Mouse (Mus musculus) testis, adult 2 months (tissue): ENCODE results near the gene Tpp1. TPM values are rescaled to one million over a fixed set of nuclear protein-coding genes. Genes with fewer than 3 reads are reported as not detected.
A peak's percentile ranks its signal among the peaks of the same experiment; 100 is the strongest.
"Not testable (repeated sequence)": the region's sequence is repeated elsewhere in the genome, so short reads cannot be mapped to it uniquely, and the experiment has no call there.

Experiments used
- H3K27ac ChIP-seq: fragments of 200-500 bp; 2 replicates; pipeline ENCODE4 v1.5.1; 2012; ENCODE audit warnings: low read depth, low read length; ENCODE audit not compliant: control insufficient read depth, insufficient read depth
- H3K27me3 ChIP-seq: fragments of 200-500 bp; 2 replicates; pipeline ENCODE4 v1.6.1; 2012; ENCODE audit warnings: mild to moderate bottlenecking, low read length, moderate library complexity; ENCODE audit not compliant: control insufficient read depth, insufficient read depth
- H3K36me3 ChIP-seq: fragments of 200-500 bp; 2 replicates; pipeline ENCODE4 v1.6.1; 2012; ENCODE audit warnings: mild to moderate bottlenecking, low read length; ENCODE audit not compliant: control insufficient read depth, insufficient read depth
- H3K4me1 ChIP-seq: fragments of 200-500 bp; 2 replicates; pipeline ENCODE4 v1.6.1; 2012; ENCODE audit warnings: low read length; ENCODE audit not compliant: control insufficient read depth, insufficient read depth
- H3K4me3 ChIP-seq: fragments of 200-500 bp; 2 replicates; pipeline ENCODE4 v1.5.1; 2012; ENCODE audit warnings: low read depth, mild to moderate bottlenecking, low read length, moderate library complexity, mixed read lengths; ENCODE audit not compliant: control insufficient read depth
- CTCF ChIP-seq: fragments of 200-500 bp; IDR thresholded peaks from 2 replicates; pipeline ENCODE4 v1.5.1; 2012; ENCODE audit warnings: low read depth, mild to moderate bottlenecking, inconsistent platforms, low read length, moderate library complexity; ENCODE audit not compliant: control insufficient read depth, insufficient read depth, insufficient replicate concordance
- POLR2A ChIP-seq: fragments of 200-500 bp; IDR thresholded peaks from 2 replicates; pipeline ENCODE4 v1.6.1; 2012; ENCODE audit warnings: low read depth, mild to moderate bottlenecking, inconsistent platforms, low read length, moderate library complexity; ENCODE audit not compliant: control insufficient read depth
- polyA plus RNA-seq: library from polyadenylated mRNA; depleted of rRNA; stranded (reverse); fragments of >200 nt; gene quantifications from 2 replicates; pipeline ENCODE4 v1.2.3, GENCODE M21; 2012

Tpp1 gene
- polyA plus RNA-seq, 1 experiment: 10.5 TPM

GRCm38 (mm10) chr7:105736264-105736901, 15.7 kb downstream of the Tpp1 start, which contains the start of gene Ilk:
Gene Ilk (plus strand): TSS chr7:105736592.
- peak within 1 kb of the TSS; percentile 89 for H3K27ac ChIP-seq
- H3K4me1 ChIP-seq: peaks cover 3% of the 10 kb centered on the region
- H3K36me3 ChIP-seq: no peaks in the 10 kb centered on the region
- no peaks in the 10 kb centered on the region for H3K27me3 ChIP-seq
- TF ChIP-seq CTCF (0 out of 2 replicates have a peak, but pooled peaks have one; percentile 2), POLR2A (peak; percentile 75; the same call in 1 of the 2 replicates)
- H3K4me3 ChIP-seq: peak within 1 kb of the TSS; percentile 91

- not testable (repeated sequence) for H3K27ac ChIP-seq, H3K4me3 ChIP-seq, H3K36me3 ChIP-seq
Measured at GRCm38 (mm10) chr7:105735464-105735863, 16.6 kb downstream of the Tpp1 start.

GRCm38 (mm10) chr7:105734826-105735225, 17.2 kb downstream of the Tpp1 start:
- no peak overlapping the region for H3K4me3 ChIP-seq

More at GRCm38 (mm10) chr7:105735464-105735863, 16.6 kb downstream of the Tpp1 start:
- H3K27me3 ChIP-seq, H3K4me1 ChIP-seq: not testable (repeated sequence)

GRCm38 (mm10) chr7:105733836-105734235, 18.2 kb downstream of the Tpp1 start:
- Histone ChIP-seq H3K36me3 (no peaks in the 10 kb centered on the region), H3K27ac (no peak overlapping the region), H3K4me3 (no peak overlapping the region), H3K27me3 (no peaks in the 10 kb centered on the region), H3K4me1 (peaks cover 3% of the 10 kb centered on the region)
- no peak for TF ChIP-seq CTCF
- no peak for TF ChIP-seq POLR2A

More at GRCm38 (mm10) chr7:105734826-105735225, 17.2 kb downstream of the Tpp1 start:
- H3K27ac ChIP-seq: no peak overlapping the region
- H3K27me3 ChIP-seq: no peaks in the 10 kb centered on the region
- peaks cover 3% of the 10 kb centered on the region for H3K4me1 ChIP-seq
- no peak for TF ChIP-seq POLR2A
- no peaks in the 10 kb centered on the region for H3K36me3 ChIP-seq

- Histone ChIP-seq H3K27me3 (no peaks in the 10 kb centered on the region), H3K4me1 (no peaks in the 10 kb centered on the region), H3K36me3 (no peaks in the 10 kb centered on the region), H3K27ac (peak overlapping the region; percentile 30; the same call in 1 of the 2 replicates), H3K4me3 (no peak overlapping the region)
- no peak for TF ChIP-seq CTCF
- TF ChIP-seq POLR2A: no peak
Measured at GRCm38 (mm10) chr7:105728701-105729428, 23.2 kb downstream of the Tpp1 start.

- TF ChIP-seq POLR2A: no peak
- no peak for TF ChIP-seq CTCF
- Histone ChIP-seq H3K36me3 (no peaks in the 10 kb centered on the region), H3K4me1 (no peaks in the 10 kb centered on the region), H3K27me3 (no peaks in the 10 kb centered on the region), H3K4me3 (no peak overlapping the region), H3K27ac (no peak overlapping the region)
Measured at GRCm38 (mm10) chr7:105726980-105727325, 25.1 kb downstream of the Tpp1 start.

- TF ChIP-seq POLR2A: no peak
- TF ChIP-seq CTCF: no peak
- no peak overlapping the region for H3K27ac ChIP-seq
- no peaks in the 10 kb centered on the region for H3K4me1 ChIP-seq
- H3K36me3 ChIP-seq: no peaks in the 10 kb centered on the region
- H3K27me3 ChIP-seq: no peaks in the 10 kb centered on the region
- no peak overlapping the region for H3K4me3 ChIP-seq
Measured at GRCm38 (mm10) chr7:105726144-105726979, 25.7 kb downstream of the Tpp1 start.
